ENCODE assay signal across 9 mouse cellular contexts in the genomic region with DNA sequence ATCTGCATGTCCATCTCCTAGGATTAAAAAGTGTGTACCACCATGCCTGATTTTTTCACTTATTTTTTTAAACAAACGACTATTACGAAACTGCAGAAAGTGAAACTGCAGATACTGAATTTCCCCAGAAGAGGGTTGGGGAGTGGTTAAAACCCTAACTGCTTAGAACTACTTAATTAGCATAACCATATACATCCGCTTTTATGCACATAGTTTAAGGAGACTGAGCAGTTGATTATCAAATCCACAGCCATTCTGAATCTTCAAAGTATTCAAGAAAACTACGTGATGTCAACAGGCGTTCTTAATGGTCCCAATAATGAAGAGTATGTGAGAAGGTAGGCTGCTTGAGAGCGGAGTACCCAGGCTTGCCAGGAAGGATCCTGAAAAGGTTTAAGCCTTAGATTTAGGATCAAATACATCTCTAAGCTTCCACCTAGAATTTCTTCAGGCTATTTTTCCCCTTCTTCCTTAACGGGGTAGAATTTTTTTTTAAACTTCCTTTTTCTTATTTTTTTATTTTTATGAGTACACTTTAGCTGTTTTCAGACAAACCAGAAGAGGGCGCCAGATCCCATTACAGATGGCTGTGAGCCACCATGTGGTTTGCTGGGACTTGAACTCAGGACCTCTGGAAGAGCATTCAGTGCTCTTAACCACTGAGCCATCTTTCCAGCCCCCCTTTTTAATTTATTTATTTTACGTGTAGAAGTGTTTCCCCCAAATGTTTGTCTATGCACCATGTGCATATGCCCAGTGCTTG. TPM values are rescaled to one million over a fixed set of nuclear protein-coding genes. Genes with fewer than 3 reads are reported as not detected.
DNase-seq lines count a peak whose midpoint lies in the region; ATAC-seq and TF ChIP-seq lines count a peak whose summit lies in the region.
"Had no signal": no experiment of that assay in that cellular context is flagged by ENCODE, and none has a peak within 500 bp of the region (broad histone marks: within the 10 kb centered on the region; RNA-seq: fewer than 3 reads in every experiment).

No protein-coding gene starts in this region.

- H3K36me3 ChIP-seq in forebrain, postnatal 0 days (ENCODE audit: insufficient read depth), result peaks cover 5% of the 10 kb centered on the region; the same call in 1 of the 2 replicates
- peaks cover 2% of the 10 kb centered on the region; the same call in 1 of the 2 replicates for H3K36me3 ChIP-seq in forebrain, embryonic 16.5 days (ENCODE audit: control insufficient read depth, insufficient read depth)
- peaks cover 32% of the 10 kb centered on the region for H3K36me3 ChIP-seq in lung, embryonic 14.5 days (ENCODE audit: insufficient read depth)

- no peaks in the 10 kb centered on the region for H3K27me3 ChIP-seq in forebrain, postnatal 0 days (ENCODE audit: insufficient read depth, low read length)
- H3K27me3 ChIP-seq in forebrain, embryonic 16.5 days (replicated peaks; ENCODE audit: control insufficient read depth, insufficient read depth, low read length), result no peaks in the 10 kb centered on the region
- H3K27me3 ChIP-seq in lung, embryonic 14.5 days (ENCODE audit: insufficient read depth, low read length), result no peaks in the 10 kb centered on the region
- H3K27me3 ChIP-seq: neural tube, embryonic 13.5 days had no signal

- H3K4me2 ChIP-seq in forebrain, postnatal 0 days (ENCODE audit: low read depth), result no peak overlapping the region
- no peak overlapping the region for H3K4me2 ChIP-seq in forebrain, embryonic 16.5 days (ENCODE audit: low read length)
- H3K4me2 ChIP-seq in lung, embryonic 14.5 days, result no peak overlapping the region
- H3K4me2 ChIP-seq: neural tube, embryonic 13.5 days had no signal

- TF ChIP-seq CTCF in forebrain, postnatal 0 days (IDR thresholded peaks at IDR 0.05; ENCODE audit: low read depth), result peak; percentile 65
- TF ChIP-seq CTCF in lung, embryonic 14.5 days (IDR thresholded peaks at IDR 0.05; ENCODE audit: low read depth), result peak; percentile 61

- no peak for ATAC-seq in forebrain, postnatal 0 days
- no peak for ATAC-seq in forebrain, embryonic 16.5 days
- no peak for ATAC-seq in lung, embryonic 14.5 days (ENCODE audit: insufficient read depth)

- WGBS in forebrain, postnatal 0 days, result 75% methylated on average over 9 of the region's 9 CpGs
- WGBS in forebrain, embryonic 16.5 days, result 78% methylated on average over 9 of the region's 9 CpGs
- WGBS in lung, embryonic 14.5 days, result 73% methylated on average over 9 of the region's 9 CpGs

- 0 out of 2 replicates have a peak, but pooled peaks cover 6% of the 10 kb centered on the region for H3K4me1 ChIP-seq in forebrain, postnatal 0 days (ENCODE audit: insufficient read depth)
- peaks cover 11% of the 10 kb centered on the region for H3K4me1 ChIP-seq in forebrain, embryonic 16.5 days (replicated peaks; ENCODE audit: control insufficient read depth, insufficient read depth, low read length)
- H3K4me1 ChIP-seq in lung, embryonic 14.5 days (ENCODE audit: insufficient read depth), result peaks cover 7% of the 10 kb centered on the region; the same call in 1 of the 2 replicates

- H3K4me3 ChIP-seq in forebrain, postnatal 0 days (ENCODE audit: low read depth, low read length), result no peak overlapping the region
- H3K4me3 ChIP-seq in forebrain, embryonic 16.5 days (replicated peaks; ENCODE audit: low read length), result no peak overlapping the region
- no peak overlapping the region for H3K4me3 ChIP-seq in lung, embryonic 14.5 days (ENCODE audit: low read depth, low read length)
- H3K4me3 ChIP-seq: neural tube, embryonic 13.5 days had no signal

- no peak overlapping the region for H3K27ac ChIP-seq in forebrain, postnatal 0 days (ENCODE audit: low read depth, low read length)
- no peak overlapping the region for H3K27ac ChIP-seq in forebrain, embryonic 16.5 days (ENCODE audit: low read length)
- no peak overlapping the region for H3K27ac ChIP-seq in lung, embryonic 14.5 days (ENCODE audit: low read depth)
- H3K27ac ChIP-seq: neural tube, embryonic 13.5 days had no signal

- peak; percentile 22 for DNase-seq in forebrain, postnatal 0 days
- DNase-seq in ovary, postnatal 14 days (ENCODE audit: low spot score), result peak; percentile 50
- DNase-seq in ovary, adult 18-20 months (ENCODE audit: low spot score), result no peak
- peak; percentile 40 to 47 for DNase-seq in cerebellum, postnatal 36 days
- peak; percentile 58 for DNase-seq in lung, embryonic 14.5 days
- DNase-seq in thymus, postnatal 25 days, result peak; percentile 51
- DNase-seq in urinary bladder, adult 18-20 months (ENCODE audit: low spot score in 2 of 2), result no peak

- H3K9ac ChIP-seq in forebrain, postnatal 0 days, result no peak overlapping the region
- H3K9ac ChIP-seq in forebrain, embryonic 16.5 days (replicated peaks; ENCODE audit: low read depth, low read length), result no peak overlapping the region
- no peak overlapping the region for H3K9ac ChIP-seq in lung, embryonic 14.5 days
- H3K9ac ChIP-seq: neural tube, embryonic 13.5 days had no signal

- H3K9me3 ChIP-seq in forebrain, postnatal 0 days (ENCODE audit: low read length), result no peaks in the 10 kb centered on the region
- no peaks in the 10 kb centered on the region for H3K9me3 ChIP-seq in forebrain, embryonic 16.5 days (ENCODE audit: control insufficient read depth, low read length)
- H3K9me3 ChIP-seq in lung, embryonic 14.5 days (ENCODE audit: low read depth, low read length), result no peaks in the 10 kb centered on the region
- H3K9me3 ChIP-seq: neural tube, embryonic 13.5 days had no signal

RNA-seq across cellular contexts. Expression of a gene that starts 2.8 kb away (rescaled TPM):
- 90.1 and 91.9 TPM in 2 replicates for total RNA-seq in forebrain, postnatal 0 days (2014; rRNA removed)
- polyA plus RNA-seq in forebrain, postnatal 0 days (2015; fragmentation: Nextera tagmentation; extraction: Ambion mirVana), result 76.4 and 86.3 TPM in 2 replicates
- 93.3 and 97.0 TPM in 2 replicates for polyA plus RNA-seq in forebrain, embryonic 16.5 days (2015; fragmentation: Nextera tagmentation; extraction: Ambion mirVana)
- 25.3 and 26.2 TPM in 2 replicates for polyA plus RNA-seq in lung, embryonic 14.5 days (2014; fragmentation: Nextera tagmentation; extraction: Ambion mirVana)

RNA-seq across cellular contexts. Expression of a gene that starts 3.9 kb away (rescaled TPM):
- total RNA-seq in forebrain, postnatal 0 days (2014; rRNA removed), result 13.6 and 19.8 TPM in 2 replicates
- 8.5 and 12.2 TPM in 2 replicates for polyA plus RNA-seq in forebrain, postnatal 0 days (2015; fragmentation: Nextera tagmentation; extraction: Ambion mirVana)
- 26.9 and 30.9 TPM in 2 replicates for polyA plus RNA-seq in forebrain, embryonic 16.5 days (2015; fragmentation: Nextera tagmentation; extraction: Ambion mirVana)
- polyA plus RNA-seq in lung, embryonic 14.5 days (2014; fragmentation: Nextera tagmentation; extraction: Ambion mirVana), result 37.8 and 38.0 TPM in 2 replicates

Comparison
In these comparisons a context has a peak if more than half of its experiments do, and no peak if none do; other contexts are left out.
1. DNase-seq: peak in forebrain, postnatal 0 days (single experiment), ovary, postnatal 14 days (single experiment), cerebellum, postnatal 36 days (2 of 2), lung, embryonic 14.5 days (single experiment) and thymus, postnatal 25 days (single experiment); none in ovary, adult 18-20 months (single experiment) and urinary bladder, adult 18-20 months (0 of 2).